Mouse (Mus musculus): Measurements from ENCODE around the gene Hspb2. TPM values are rescaled to one million over a fixed set of nuclear protein-coding genes. Genes with fewer than 3 reads are reported as not detected.

Hspb2 gene
- total RNA-seq (2023) = not detected

GRCm38 (mm10) chr9:50752054-50752602 is at the start of gene Hspb2:
TSS of gene Hspb2 (minus strand) at chr9:50752354.

GRCm38 (mm10) chr9:50774991-50775612 is 22.9 kb upstream of the Hspb2 start, which contains the start of the genes Alg9 and 1110032A03Rik:
TSS of gene Alg9 (plus strand) at chr9:50775019.
TSS of gene 1110032A03Rik (minus strand) at chr9:50775520.

DNA sequence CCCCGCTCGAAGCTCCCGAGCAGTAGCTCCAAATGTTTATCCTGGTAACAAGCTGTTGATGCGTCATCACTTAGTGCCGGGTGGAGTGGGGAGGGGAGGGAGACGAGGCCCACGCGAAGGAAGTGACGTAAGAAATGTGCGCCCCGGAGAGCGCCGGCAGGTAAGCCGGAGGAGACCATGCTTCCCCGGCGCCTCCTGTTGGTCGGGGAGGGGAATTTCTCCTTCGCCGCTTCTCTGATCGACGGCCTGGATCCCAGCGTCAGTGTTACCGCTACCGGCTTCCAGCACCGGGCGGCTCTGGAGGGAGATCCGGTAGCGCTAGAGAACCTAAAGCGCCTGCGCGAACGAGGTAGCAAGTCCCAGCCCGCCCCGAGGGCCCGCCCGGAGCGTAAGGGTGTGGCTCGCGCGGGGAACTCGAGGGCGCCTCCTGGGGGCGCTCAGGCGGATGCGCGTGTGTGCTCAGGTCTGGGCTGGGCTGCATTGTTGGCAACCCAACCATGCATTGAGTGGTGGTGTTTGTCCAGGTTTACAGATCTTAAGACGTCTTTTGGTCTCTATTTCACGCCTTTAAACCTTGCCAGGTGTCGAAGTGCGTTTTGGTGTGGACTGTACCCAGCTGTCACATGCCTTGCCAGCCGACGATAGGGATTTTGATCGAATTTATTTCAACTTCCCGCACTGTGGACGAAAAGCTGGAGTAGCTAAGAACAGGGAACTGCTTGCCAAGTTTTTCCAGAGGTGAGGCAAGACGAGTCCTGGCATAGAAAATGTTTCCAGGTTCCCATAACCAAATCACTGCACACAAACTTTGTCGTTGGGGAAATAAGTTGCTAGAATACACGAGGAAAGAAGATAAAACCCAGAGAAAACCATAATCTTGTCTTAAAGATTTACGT is 16.2 kb upstream of the Hspb2 start, which contains the start of gene Fdxacb1:
Fdxacb1 (plus strand) TSS at position 130 of the 896 bp plus-strand sequence.

GRCm38 (mm10) chr9:50751323-50751722 is 831 bp downstream of the Hspb2 start, which contains the start of gene Cryab:
TSS of gene Cryab (plus strand) at chr9:50751325.

DNA sequence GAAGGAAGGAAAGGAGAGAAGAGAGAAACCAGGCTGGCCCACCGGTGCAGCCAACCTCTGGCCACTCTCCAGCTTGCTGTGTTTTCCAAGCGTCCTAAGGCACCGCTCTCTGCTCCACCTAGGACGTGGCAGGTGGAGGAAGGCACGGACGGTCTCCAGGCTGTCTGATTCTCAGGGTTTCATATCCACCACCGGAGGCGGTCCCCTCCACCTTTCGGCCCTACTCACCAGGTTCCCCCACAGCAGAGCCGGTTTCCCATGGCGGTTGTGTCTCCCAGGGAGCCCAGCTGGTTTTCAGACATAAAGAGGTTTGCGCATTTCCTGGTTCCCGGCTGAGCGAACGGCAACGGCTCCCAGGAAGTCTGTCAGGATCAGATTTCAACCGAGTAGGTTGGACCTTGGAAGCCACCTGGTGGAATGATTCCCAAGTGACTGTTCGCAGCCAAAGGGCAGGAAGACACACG is 5.9 kb downstream of the Hspb2 start, which contains the start of gene 2310030G06Rik:
2310030G06Rik (minus strand) TSS at position 323 of the 464 bp plus-strand sequence.

GRCm38 (mm10) chr9:50738914-50739870 is 13.0 kb downstream of the Hspb2 start, which contains the start of gene Dixdc1:
TSS of gene Dixdc1 (minus strand) at chr9:50739517.

Other genes with a start within 250 kb of the Hspb2 start
- 10 to 100 TPM; 43.3 to 51.7 TPM for gene Pts, start 223.6 kb downstream of the Hspb2 start, total RNA-seq (2023)
- gene Il18, start 197.5 kb downstream of the Hspb2 start, total RNA-seq (2023) = 1 to 10 TPM; 5.0 to 6.4 TPM
- 1 to 10 TPM in 1 of 2 experiments, under 1 TPM in 1; 0.97 to 1.2 TPM for gene Bco2, start 197.2 kb downstream of the Hspb2 start, total RNA-seq (2023)
- not detected for gene Tex12, start 191.0 kb downstream of the Hspb2 start, total RNA-seq (2023)
- 10 to 100 TPM; 80.6 to 81.3 TPM for gene Sdhd, start 148.5 kb downstream of the Hspb2 start, total RNA-seq (2023)
- gene Timm8b, start 148.4 kb downstream of the Hspb2 start, total RNA-seq (2023) = 10 to 100 TPM; 51.8 to 58.1 TPM
- under 1 TPM in 1 of 2 experiments, not detected in 1; 0.33 TPM for gene Pih1d2, start 135.0 kb downstream of the Hspb2 start, total RNA-seq (2023)
- gene Nkapd1, start 134.9 kb downstream of the Hspb2 start, total RNA-seq (2023) = 10 to 100 TPM; 11.6 to 15.6 TPM
- gene Dlat, start 92.6 kb downstream of the Hspb2 start, total RNA-seq (2023) = 10 to 100 TPM; 16.8 to 19.7 TPM
- gene Dixdc1, start 12.8 kb downstream of the Hspb2 start, total RNA-seq (2023) = not detected
- not detected for gene 2310030G06Rik, start 5.8 kb downstream of the Hspb2 start, total RNA-seq (2023)
- 1 to 10 TPM; 1.4 to 2.1 TPM for gene Cryab, start 1.0 kb downstream of the Hspb2 start, total RNA-seq (2023)
- gene Fdxacb1, start 15.9 kb upstream of the Hspb2 start, total RNA-seq (2023) = 1 to 10 TPM; 4.1 to 8.1 TPM
- gene Alg9, start 22.7 kb upstream of the Hspb2 start, total RNA-seq (2023) = 10 to 100 TPM; 12.7 to 14.5 TPM
- gene 1110032A03Rik, start 23.2 kb upstream of the Hspb2 start, total RNA-seq (2023) = 1 to 10 TPM; 7.9 to 9.5 TPM
- gene Ppp2r1b, start 92.9 kb upstream of the Hspb2 start, total RNA-seq (2023) = 10 to 100 TPM; 24.1 to 27.8 TPM